Mouse (Mus musculus) intestine, embryonic 16.5 days (tissue): ENCODE measurements around the gene Nfe2l2. TPM values are rescaled to one million over a fixed set of nuclear protein-coding genes. Genes with fewer than 3 reads are reported as not detected.

Experiments
- ATAC-seq: fragments of 200-750 bp; cut with Nextera tagmentation; 2 replicates; pipeline ENCODE4 v1.8.0; 2017; ENCODE audit warnings: moderate TSS enrichment, moderate library complexity
- H3K27ac ChIP-seq: fragments of 300-500 bp; sonication (generic); 2 replicates; pipeline ENCODE4 v1.5.1; 2014; ENCODE audit warnings: mild to moderate bottlenecking, low read length
- H3K27me3 ChIP-seq: fragments of 300-500 bp; sonication (generic); replicated peaks from 2 replicates; pipeline ENCODE4 v1.6.1; 2014; ENCODE audit warnings: low read length, control low read depth, mixed read lengths; ENCODE audit not compliant: control insufficient read depth, insufficient read depth
- H3K36me3 ChIP-seq: fragments of 300-500 bp; sonication (generic); 2 replicates; pipeline ENCODE4 v1.6.1; 2014; ENCODE audit warnings: low read length, control low read depth; ENCODE audit not compliant: control insufficient read depth, insufficient read depth
- H3K4me1 ChIP-seq: fragments of 300-500 bp; sonication (generic); 2 replicates; pipeline ENCODE4 v1.6.1; 2014; ENCODE audit warnings: low read length, control low read depth, mixed read lengths; ENCODE audit not compliant: control insufficient read depth, insufficient read depth
- H3K4me2 ChIP-seq: fragments of 300-500 bp; sonication (generic); 2 replicates; pipeline ENCODE4 v1.6.1; 2014; ENCODE audit warnings: low read depth, low read length, control low read depth
- H3K4me3 ChIP-seq: fragments of 300-500 bp; sonication (generic); 2 replicates; pipeline ENCODE4 v1.5.1; 2014; ENCODE audit warnings: mild to moderate bottlenecking, low read length
- H3K9ac ChIP-seq: fragments of 300-500 bp; sonication (generic); 2 replicates; pipeline ENCODE4 v1.6.1; 2014; ENCODE audit warnings: low read depth, low read length
- H3K9me3 ChIP-seq: fragments of 300-500 bp; sonication (generic); 2 replicates; pipeline ENCODE4 v1.6.1; 2016; ENCODE audit warnings: low read length, control low read depth; ENCODE audit not compliant: control insufficient read depth
- WGBS: fragments of 180-500 bp; shearing (Covaris S2); extraction: QIAGEN DNeasy Blood & Tissue Kit; methylation state at CpG from one replicate; pipeline ENCODE4 v1.1.7; 2014; 5-methylcytosine and 5-hydroxymethylcytosine counted together
- polyA plus RNA-seq: library from polyadenylated mRNA; unstranded; fragments of >200 nt; fragmentation: Nextera tagmentation; extraction: Ambion mirVana; gene quantifications from 2 replicates; pipeline ENCODE4 v1.2.1, GENCODE M21; 2015

Gene Nfe2l2
- polyA plus RNA-seq, 1 experiment from 2014 or later, result 112 TPM

- no peaks in the 10 kb centered on the region for H3K36me3 ChIP-seq
- peak; percentile 79 for ATAC-seq
- no peaks in the 10 kb centered on the region for H3K27me3 ChIP-seq
- H3K4me1 ChIP-seq, result peaks cover 20% of the 10 kb centered on the region; the same call in 1 of the 2 replicates
- H3K4me3 ChIP-seq, result peak overlapping the region; percentile 91
- 0% methylated on average over 47 of the region's 47 CpGs for whole genome bisulfite sequencing
- H3K9ac ChIP-seq, result peak overlapping the region; percentile 98
- peak overlapping the region; percentile 99 for H3K27ac ChIP-seq
- H3K9me3 ChIP-seq, result no peaks in the 10 kb centered on the region
- H3K4me2 ChIP-seq, result peak overlapping the region; percentile 82; the same call in 1 of the 2 replicates
Measured at GRCm38 (mm10) chr2:75659629-75659960, 44.8 kb downstream of the Nfe2l2 start.

DNA sequence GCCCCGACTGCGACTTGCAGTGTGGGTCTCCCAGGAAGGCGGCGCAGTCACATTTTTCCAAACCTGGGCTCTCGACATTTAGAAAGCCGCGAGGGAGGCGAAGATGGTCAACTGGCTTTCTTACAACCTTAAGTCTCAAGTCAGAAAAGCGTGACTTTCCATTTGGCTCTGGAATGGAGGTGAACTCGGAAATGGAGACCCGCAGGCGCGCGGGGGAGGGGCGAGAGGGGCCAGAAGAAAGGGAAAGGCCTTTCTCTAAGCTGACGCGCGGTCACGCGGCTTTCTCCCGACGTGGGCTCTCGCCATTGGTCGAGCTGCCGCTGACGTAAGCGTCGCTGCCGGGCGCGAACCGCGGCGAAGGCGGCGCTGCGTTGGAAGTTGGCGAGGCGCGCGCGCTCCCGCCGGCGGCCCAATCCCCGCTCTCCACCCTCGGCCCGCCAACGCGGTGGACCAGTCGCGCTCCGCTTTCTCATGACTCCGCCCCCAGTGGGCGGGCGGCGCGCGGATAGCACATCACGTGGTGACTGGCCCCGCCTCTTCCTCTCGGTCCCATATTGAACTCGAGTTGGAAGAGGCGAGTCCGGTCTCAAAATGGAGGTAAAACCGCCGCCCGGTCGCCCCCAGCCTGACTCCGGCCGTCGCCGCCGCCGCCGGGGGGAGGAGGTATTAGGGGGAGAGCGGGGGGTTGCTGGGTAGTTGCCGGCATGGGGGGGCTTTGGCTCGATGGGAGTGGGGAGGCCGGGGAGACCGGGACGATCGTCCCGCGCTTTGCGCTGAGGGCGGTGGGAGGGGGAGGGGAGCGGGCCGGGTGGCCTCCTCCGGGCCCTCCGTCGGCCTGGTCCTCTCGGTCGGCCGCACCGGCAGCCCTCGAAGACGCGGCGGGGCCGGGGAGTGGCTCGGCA, 45.5 kb downstream of the Nfe2l2 start, which contains the start of gene Hnrnpa3:
Hnrnpa3 (plus strand) TSS at position 535 of the 902 bp plus-strand sequence.
- peak within 1 kb of the TSS; percentile 99 for H3K27ac ChIP-seq
- H3K9ac ChIP-seq, result peak within 1 kb of the TSS; percentile 98
- WGBS, result under 1% methylated on average over 102 of the region's 102 CpGs
- H3K4me3 ChIP-seq, result peak within 1 kb of the TSS; percentile 91
- no peaks in the 10 kb centered on the region for H3K9me3 ChIP-seq
- H3K4me1 ChIP-seq, result peaks cover 20% of the 10 kb centered on the region; the same call in 1 of the 2 replicates
- ATAC-seq, result peak; percentile 94
- no peaks in the 10 kb centered on the region for H3K27me3 ChIP-seq
- H3K4me2 ChIP-seq, result peak within 1 kb of the TSS; percentile 82
- H3K36me3 ChIP-seq, result no peaks in the 10 kb centered on the region

DNA sequence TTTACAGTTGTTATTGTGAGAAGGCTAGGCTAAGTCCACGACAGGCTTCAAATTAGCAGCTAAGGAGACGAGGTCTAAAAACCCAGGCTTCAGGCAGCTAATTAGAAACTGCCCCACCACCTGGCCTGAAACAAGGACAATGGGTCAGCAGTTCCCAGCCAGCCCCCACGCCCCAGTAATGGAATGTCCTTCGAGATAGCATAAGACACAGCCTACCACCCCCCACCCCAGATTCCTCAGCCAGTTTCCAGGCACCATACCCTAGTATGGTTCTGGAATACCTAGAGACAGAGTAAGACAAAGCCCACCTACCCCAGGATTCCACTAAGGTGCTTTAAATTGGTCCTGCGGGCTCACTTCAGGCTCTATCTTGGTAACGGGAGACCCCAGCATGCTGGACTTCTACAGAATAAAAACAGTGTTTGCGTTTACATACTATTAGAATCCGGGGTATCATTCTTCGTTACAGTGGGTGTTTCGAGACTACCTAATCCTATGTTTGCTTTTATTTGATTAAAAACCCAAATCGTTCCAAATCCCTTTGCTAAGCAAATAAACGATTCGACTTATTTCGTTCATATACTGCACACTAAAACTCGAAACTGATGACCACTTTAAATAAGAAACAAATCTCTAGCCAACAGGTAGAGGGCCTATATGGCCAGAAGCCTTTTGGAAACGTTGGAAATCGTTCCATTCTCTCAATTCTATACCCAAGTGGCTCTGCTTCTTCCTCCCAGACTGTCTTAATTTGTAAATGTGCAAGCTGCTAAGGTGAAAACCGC, 46.3 kb downstream of the Nfe2l2 start:
- no peaks in the 10 kb centered on the region for H3K9me3 ChIP-seq
- H3K4me2 ChIP-seq, result peak overlapping the region; percentile 63
- peak overlapping the region; percentile 95 for H3K27ac ChIP-seq
- H3K4me1 ChIP-seq, result peaks cover 20% of the 10 kb centered on the region; the same call in 1 of the 2 replicates
- H3K4me3 ChIP-seq, result peak overlapping the region; percentile 60
- H3K27me3 ChIP-seq, result no peaks in the 10 kb centered on the region
- peak overlapping the region; percentile 95 for H3K9ac ChIP-seq
- 4% methylated on average over 18 of the region's 18 CpGs for WGBS
- no peaks in the 10 kb centered on the region for H3K36me3 ChIP-seq
- no peak for ATAC-seq

DNA sequence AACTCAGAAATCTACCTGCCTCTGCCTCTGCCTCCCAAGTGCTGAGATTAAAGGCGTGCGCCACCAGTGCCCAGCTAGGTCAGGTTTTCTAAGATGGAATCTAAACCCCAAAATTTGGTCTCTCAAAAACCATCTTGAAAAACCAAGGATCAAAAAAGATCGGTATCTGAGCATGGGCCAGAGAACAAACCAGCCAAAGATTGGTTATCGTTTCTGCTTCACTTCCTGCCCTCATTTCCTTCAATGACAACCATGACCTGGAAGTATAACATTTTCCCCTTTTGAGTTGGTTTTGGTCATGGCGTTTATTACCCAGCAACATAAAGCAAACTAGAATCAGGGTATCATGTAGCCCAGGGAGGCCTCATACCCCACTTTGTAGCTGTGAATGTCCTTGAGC, 47.5 kb downstream of the Nfe2l2 start:
- 0 out of 2 replicates have a peak overlapping the region, but pooled peaks have one; percentile 15 for H3K9ac ChIP-seq
- H3K9me3 ChIP-seq, result no peaks in the 10 kb centered on the region
- H3K4me1 ChIP-seq, result peaks cover 20% of the 10 kb centered on the region; the same call in 1 of the 2 replicates
- H3K27me3 ChIP-seq, result no peaks in the 10 kb centered on the region
- no peak overlapping the region for H3K4me2 ChIP-seq
- no peaks in the 10 kb centered on the region for H3K36me3 ChIP-seq
- no peak for ATAC-seq
- WGBS, result 94% methylated on average over 5 of the region's 5 CpGs
- H3K4me3 ChIP-seq, result no peak overlapping the region
- no peak overlapping the region for H3K27ac ChIP-seq

DNA sequence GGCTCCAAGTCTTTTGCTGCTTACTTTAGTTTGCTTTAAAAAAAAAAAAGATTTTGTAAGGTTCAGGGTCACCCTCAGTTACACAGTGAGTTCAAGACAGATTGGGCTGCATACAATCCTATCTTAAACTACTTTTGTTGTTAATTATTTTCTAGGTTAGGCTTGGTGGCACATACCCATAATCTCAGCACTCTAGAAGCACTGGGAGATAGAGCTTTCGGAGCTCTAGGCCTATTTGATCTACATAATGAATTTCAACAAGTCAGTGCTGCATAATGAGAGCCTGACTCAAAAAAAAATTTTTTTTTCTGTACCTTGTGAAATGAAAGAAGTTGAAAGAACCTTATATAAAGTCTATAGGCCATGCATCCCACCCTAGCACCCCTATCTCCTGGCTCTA, 49.8 kb downstream of the Nfe2l2 start:
- H3K4me3 ChIP-seq, result no peak overlapping the region
- no peak overlapping the region for H3K27ac ChIP-seq
- no peak overlapping the region for H3K4me2 ChIP-seq
- no peak for ATAC-seq
- no peak overlapping the region for H3K9ac ChIP-seq
- H3K4me1 ChIP-seq, result peaks cover 17% of the 10 kb centered on the region; the same call in 1 of the 2 replicates
- no peaks in the 10 kb centered on the region for H3K9me3 ChIP-seq
- H3K36me3 ChIP-seq, result no peaks in the 10 kb centered on the region
- H3K27me3 ChIP-seq, result no peaks in the 10 kb centered on the region
- WGBS, result 76% methylated on average over 1 of the region's 1 CpGs

GRCm38 (mm10) chr2:75653150-75653549, 51.3 kb downstream of the Nfe2l2 start:
- H3K27me3 ChIP-seq, result no peaks in the 10 kb centered on the region
- no peaks in the 10 kb centered on the region for H3K36me3 ChIP-seq
- no peak for ATAC-seq
- peaks cover 17% of the 10 kb centered on the region; the same call in 1 of the 2 replicates for H3K4me1 ChIP-seq
- H3K9ac ChIP-seq, result no peak overlapping the region
- no peaks in the 10 kb centered on the region for H3K9me3 ChIP-seq
- no peak overlapping the region for H3K4me2 ChIP-seq
- no peak overlapping the region for H3K27ac ChIP-seq
- H3K4me3 ChIP-seq, result no peak overlapping the region

DNA sequence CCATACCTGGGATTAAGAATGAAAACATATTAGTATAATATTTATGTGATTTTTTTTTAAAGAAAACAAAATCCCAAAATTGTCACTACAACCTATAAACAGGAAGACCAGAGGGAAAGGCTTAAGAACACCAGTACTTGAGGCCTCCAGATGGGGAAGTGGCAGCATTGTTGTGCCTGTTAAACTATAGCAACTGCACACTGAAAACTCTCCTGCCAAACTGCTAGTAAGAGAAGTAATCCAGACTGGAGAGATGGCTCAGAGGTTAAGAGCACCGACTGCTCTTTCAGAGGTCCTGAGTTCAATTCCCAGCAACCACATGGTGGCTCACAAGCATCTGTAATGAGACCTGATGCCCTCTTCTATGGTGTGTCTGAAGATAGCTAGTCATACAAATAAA, 54.0 kb downstream of the Nfe2l2 start:
- 88% methylated on average over 1 of the region's 1 CpGs for WGBS
- no peak overlapping the region for H3K4me3 ChIP-seq
- H3K4me2 ChIP-seq, result no peak overlapping the region
- H3K27ac ChIP-seq, result no peak overlapping the region
- H3K9me3 ChIP-seq, result no peaks in the 10 kb centered on the region
- no peaks in the 10 kb centered on the region for H3K27me3 ChIP-seq
- H3K9ac ChIP-seq, result no peak overlapping the region
- no peaks in the 10 kb centered on the region for H3K36me3 ChIP-seq
- no peak for ATAC-seq
- H3K4me1 ChIP-seq, result 0 out of 2 replicates have a peak, but pooled peaks cover 6% of the 10 kb centered on the region

GRCm38 (mm10) chr2:75645251-75645650, 59.2 kb downstream of the Nfe2l2 start:
- WGBS, result 93% methylated on average over 12 of the region's 12 CpGs
- H3K36me3 ChIP-seq, result no peaks in the 10 kb centered on the region
- no peaks in the 10 kb centered on the region for H3K27me3 ChIP-seq
- H3K27ac ChIP-seq, result no peak overlapping the region
- no peak for ATAC-seq
- no peak overlapping the region for H3K4me2 ChIP-seq
- no peak overlapping the region for H3K4me3 ChIP-seq
- H3K4me1 ChIP-seq, result peaks cover 10% of the 10 kb centered on the region; the same call in 1 of the 2 replicates
- no peak overlapping the region for H3K9ac ChIP-seq
- no peaks in the 10 kb centered on the region for H3K9me3 ChIP-seq

GRCm38 (mm10) chr2:75643950-75644349, 60.5 kb downstream of the Nfe2l2 start:
- H3K27me3 ChIP-seq, result no peaks in the 10 kb centered on the region
- H3K36me3 ChIP-seq, result no peaks in the 10 kb centered on the region
- no peak overlapping the region for H3K4me2 ChIP-seq
- no peak for ATAC-seq
- H3K27ac ChIP-seq, result no peak overlapping the region
- no peak overlapping the region for H3K9ac ChIP-seq
- H3K9me3 ChIP-seq, result no peaks in the 10 kb centered on the region
- H3K4me3 ChIP-seq, result no peak overlapping the region
- 84% methylated on average over 6 of the region's 6 CpGs for WGBS
- peaks cover 10% of the 10 kb centered on the region; the same call in 1 of the 2 replicates for H3K4me1 ChIP-seq
